Mouse (Mus musculus): ENCODE measurements around the gene Nup210. TPM values are rescaled to one million over a fixed set of nuclear protein-coding genes. Genes with fewer than 3 reads are reported as not detected.
"Not testable (repeated sequence)": the region's sequence is repeated elsewhere in the genome, so short reads cannot be mapped to it uniquely, and the experiment has no call there.

Nup210 gene
- polyA plus RNA-seq, 1 experiment from 2014 or later = 15.8 TPM

- H3K36me3 ChIP-seq (ENCODE audit: control insufficient read depth, insufficient read depth, low read length) = no peaks in the 10 kb centered on the region
- no peak overlapping the region for H3K4me3 ChIP-seq (ENCODE audit: low read depth, low read length)
- WGBS = 89% methylated on average over 10 of the region's 10 CpGs
- no peak overlapping the region for H3K9ac ChIP-seq (ENCODE audit: low read length)
- H3K27me3 ChIP-seq (ENCODE audit: control insufficient read depth, insufficient read depth, low read length) = no peaks in the 10 kb centered on the region
- peak; percentile 73 for DNase-seq (ENCODE audit: low spot score, missing footprints)
- no peak overlapping the region for H3K27ac ChIP-seq (ENCODE audit: low read depth, low read length)
- H3K4me2 ChIP-seq = no peak overlapping the region
- peaks cover 12% of the 10 kb centered on the region for H3K4me1 ChIP-seq (ENCODE audit: control insufficient read depth, insufficient read depth, low read length)
- no peak for ATAC-seq (ENCODE audit: low FRiP score)
- H3K9me3 ChIP-seq (ENCODE audit: control insufficient read depth, low read length) = no peaks in the 10 kb centered on the region
These were observed 5.3 kb downstream of the Nup210 start for GRCm38 (mm10) chr6:91111141-91111953.

DNA sequence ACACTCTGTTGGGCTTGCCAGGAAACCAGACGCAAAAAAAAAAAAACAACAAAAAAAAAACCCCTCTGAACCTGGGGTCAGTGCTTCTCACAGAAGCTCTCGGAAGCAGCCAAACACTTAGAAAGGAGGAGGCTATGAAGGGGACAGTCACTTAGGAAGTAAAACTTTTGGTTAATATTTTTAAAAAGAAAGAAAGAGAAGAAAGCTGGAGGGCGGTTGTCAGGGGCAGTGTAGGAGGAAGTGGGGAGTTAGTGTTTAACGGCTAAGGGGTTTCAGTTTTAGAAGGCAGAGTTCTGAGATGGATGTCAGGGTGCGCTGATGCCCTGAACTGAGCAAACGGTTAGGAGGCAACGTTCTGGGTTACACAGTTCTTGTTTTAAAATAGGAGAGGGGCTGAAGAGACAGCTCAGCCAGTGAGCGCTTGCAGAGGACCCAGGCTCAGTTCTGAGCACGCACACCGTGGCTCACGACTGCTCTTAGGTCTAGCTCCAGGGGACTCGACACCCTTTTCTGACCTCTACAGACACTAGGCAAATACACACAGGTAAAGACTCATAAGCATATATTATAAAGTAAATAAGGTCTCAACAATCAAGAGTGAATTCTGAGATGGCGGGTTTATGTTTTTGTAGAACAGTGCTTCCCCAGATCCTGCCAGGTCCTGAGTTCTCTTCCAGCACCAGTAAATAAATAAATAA is 6.2 kb downstream of the Nup210 start:
- no peak for DNase-seq (ENCODE audit: low spot score, missing footprints)
- no peak overlapping the region for H3K4me3 ChIP-seq (ENCODE audit: low read depth, low read length)
- ATAC-seq (ENCODE audit: low FRiP score) = no peak
- 85% methylated on average over 13 of the region's 13 CpGs for WGBS
- H3K9ac ChIP-seq (ENCODE audit: low read length) = no peak overlapping the region
- peaks cover 5% of the 10 kb centered on the region for H3K4me1 ChIP-seq (ENCODE audit: control insufficient read depth, insufficient read depth, low read length)
- H3K27me3 ChIP-seq (ENCODE audit: control insufficient read depth, insufficient read depth, low read length) = no peaks in the 10 kb centered on the region
- no peak overlapping the region for H3K27ac ChIP-seq (ENCODE audit: low read depth, low read length)
- no peaks in the 10 kb centered on the region for H3K9me3 ChIP-seq (ENCODE audit: control insufficient read depth, low read length)
- no peak overlapping the region for H3K4me2 ChIP-seq
- H3K36me3 ChIP-seq (ENCODE audit: control insufficient read depth, insufficient read depth, low read length) = no peaks in the 10 kb centered on the region

GRCm38 (mm10) chr6:91109489-91109888 is 7.1 kb downstream of the Nup210 start:
- ATAC-seq (ENCODE audit: low FRiP score) (no peak), DNase-seq (ENCODE audit: low spot score, missing footprints) (no peak)
- Histone ChIP-seq H3K4me1 (ENCODE audit: control insufficient read depth, insufficient read depth, low read length) (no peaks in the 10 kb centered on the region; the same call in 1 of the 2 replicates), H3K36me3 (ENCODE audit: control insufficient read depth, insufficient read depth, low read length) (no peaks in the 10 kb centered on the region), H3K9me3 (ENCODE audit: control insufficient read depth, low read length) (no peaks in the 10 kb centered on the region), H3K4me3 (ENCODE audit: low read depth, low read length) (no peak overlapping the region), H3K27me3 (ENCODE audit: control insufficient read depth, insufficient read depth, low read length) (no peaks in the 10 kb centered on the region), H3K9ac (ENCODE audit: low read length) (no peak overlapping the region), H3K27ac (ENCODE audit: low read depth, low read length) (no peak overlapping the region), H3K4me2 (no peak overlapping the region)

DNA sequence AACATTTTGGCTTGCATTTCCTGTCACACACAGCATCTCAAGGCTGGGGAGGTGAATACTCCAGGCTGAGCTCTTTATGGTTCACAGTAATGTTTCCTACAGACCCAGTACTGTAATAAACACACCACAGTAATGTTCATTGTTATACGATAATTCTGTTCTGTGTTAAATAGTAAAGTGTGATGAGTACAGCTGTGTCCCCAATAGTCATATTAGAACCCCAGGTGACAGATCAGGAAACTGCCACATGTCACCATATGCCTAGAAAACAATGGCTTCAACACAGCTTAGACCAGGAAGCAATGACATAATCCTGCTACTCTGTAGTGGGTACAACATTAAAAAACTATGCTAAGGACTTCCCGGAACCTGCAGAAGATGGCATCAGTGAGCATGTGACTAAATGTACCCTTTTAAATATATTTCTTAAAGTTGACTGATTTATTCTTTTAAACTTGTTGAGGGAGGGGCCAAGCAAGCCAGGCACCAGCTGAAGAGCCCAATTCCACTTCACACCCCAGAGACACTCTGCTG is 7.6 kb downstream of the Nup210 start:
- no peaks in the 10 kb centered on the region for H3K27me3 ChIP-seq (ENCODE audit: control insufficient read depth, insufficient read depth, low read length)
- H3K4me3 ChIP-seq (ENCODE audit: low read depth, low read length) = no peak overlapping the region
- H3K9ac ChIP-seq (ENCODE audit: low read length) = no peak overlapping the region
- ATAC-seq (ENCODE audit: low FRiP score) (no peak), DNase-seq (ENCODE audit: low spot score, missing footprints) (no peak)
- WGBS = 93% methylated on average over 2 of the region's 2 CpGs
- no peak overlapping the region for H3K4me2 ChIP-seq
- no peak overlapping the region for H3K27ac ChIP-seq (ENCODE audit: low read depth, low read length)
- H3K9me3 ChIP-seq (ENCODE audit: control insufficient read depth, low read length) = no peaks in the 10 kb centered on the region
- H3K36me3 ChIP-seq (ENCODE audit: control insufficient read depth, insufficient read depth, low read length) = no peaks in the 10 kb centered on the region
- no peaks in the 10 kb centered on the region; the same call in 1 of the 2 replicates for H3K4me1 ChIP-seq (ENCODE audit: control insufficient read depth, insufficient read depth, low read length)

DNA sequence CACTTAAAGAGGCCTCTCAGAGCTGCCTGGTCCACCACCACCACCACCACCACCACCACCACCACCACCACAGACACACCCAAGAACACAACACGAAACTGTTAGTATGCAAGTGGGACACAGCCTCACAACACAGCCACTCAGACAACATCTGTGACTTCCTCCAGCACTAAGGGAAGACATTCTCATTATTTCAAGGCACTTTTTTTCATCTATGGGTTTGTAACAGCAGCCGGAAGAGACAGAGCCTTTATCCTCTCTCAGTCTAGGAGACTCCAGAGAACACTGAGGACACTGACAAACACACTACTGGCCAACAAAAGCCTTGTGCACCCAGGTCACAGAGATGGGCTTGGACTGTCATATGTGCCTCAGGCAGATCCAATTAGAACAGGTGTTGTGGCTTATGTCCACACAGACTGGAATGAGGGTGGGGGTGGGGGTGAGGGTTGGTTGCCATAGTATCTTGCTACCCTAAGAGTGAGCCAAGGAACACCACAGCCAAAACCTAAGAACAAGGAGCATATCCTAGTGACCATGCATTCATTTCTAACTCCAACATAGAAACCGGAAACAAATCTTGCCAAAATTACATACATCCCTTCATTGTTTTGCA is 8.2 kb downstream of the Nup210 start:
- DNase-seq (ENCODE audit: low spot score, missing footprints) (no peak), ATAC-seq (ENCODE audit: low FRiP score) (no peak)
- Histone ChIP-seq H3K36me3 (ENCODE audit: control insufficient read depth, insufficient read depth, low read length) (no peaks in the 10 kb centered on the region), H3K4me1 (ENCODE audit: control insufficient read depth, insufficient read depth, low read length) (no peaks in the 10 kb centered on the region), H3K9ac (ENCODE audit: low read length) (no peak overlapping the region), H3K27ac (ENCODE audit: low read depth, low read length) (no peak overlapping the region), H3K9me3 (ENCODE audit: control insufficient read depth, low read length) (no peaks in the 10 kb centered on the region), H3K4me3 (ENCODE audit: low read depth, low read length) (no peak overlapping the region), H3K4me2 (no peak overlapping the region), H3K27me3 (ENCODE audit: control insufficient read depth, insufficient read depth, low read length) (no peaks in the 10 kb centered on the region)
- WGBS = 88% methylated on average over 3 of the region's 3 CpGs

DNA sequence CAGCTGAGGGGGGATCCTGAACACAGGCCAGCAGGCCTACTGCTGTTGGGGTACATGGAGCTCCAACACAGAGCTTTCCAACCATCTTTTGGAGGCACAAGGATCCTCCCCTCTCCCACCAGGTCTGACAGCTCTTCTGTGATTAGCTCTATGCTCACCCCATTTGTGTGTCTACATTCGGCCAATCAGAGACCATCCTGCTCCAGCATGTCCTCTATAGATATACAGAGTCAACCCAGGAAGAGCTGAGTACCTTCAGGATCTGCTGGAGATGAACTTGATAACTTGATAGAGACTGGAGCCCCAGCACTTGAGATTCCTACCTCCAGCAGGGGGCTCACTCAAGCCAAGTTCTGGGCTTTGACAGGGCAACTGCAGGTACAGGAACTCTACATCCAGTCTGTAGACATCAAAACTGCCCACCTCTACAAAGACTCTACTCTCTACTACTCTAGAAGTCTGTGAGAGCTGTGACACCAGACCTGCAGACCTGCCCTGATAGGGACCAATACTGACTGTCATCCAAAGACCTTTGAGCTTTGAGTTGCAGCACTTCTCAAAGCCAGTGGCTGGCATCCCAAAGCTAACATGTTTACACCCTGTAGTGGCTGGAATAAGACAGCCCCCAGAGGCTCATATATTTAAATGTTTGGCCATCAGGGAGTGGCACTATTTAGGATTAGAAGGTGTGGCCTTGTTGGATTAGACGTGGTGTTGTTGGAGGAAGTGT is 11.1 kb downstream of the Nup210 start:
- WGBS = 88% methylated on average over 2 of the region's 2 CpGs
- Histone ChIP-seq H3K36me3 (ENCODE audit: control insufficient read depth, insufficient read depth, low read length) (no peaks in the 10 kb centered on the region), H3K4me1 (ENCODE audit: control insufficient read depth, insufficient read depth, low read length) (no peaks in the 10 kb centered on the region), H3K9ac (ENCODE audit: low read length) (no peak overlapping the region), H3K9me3 (ENCODE audit: control insufficient read depth, low read length) (no peaks in the 10 kb centered on the region), H3K4me2 (no peak overlapping the region), H3K4me3 (ENCODE audit: low read depth, low read length) (no peak overlapping the region), H3K27ac (ENCODE audit: low read depth, low read length) (no peak overlapping the region), H3K27me3 (ENCODE audit: control insufficient read depth, insufficient read depth, low read length) (no peaks in the 10 kb centered on the region)
- DNase-seq (ENCODE audit: low spot score, missing footprints) (no peak), ATAC-seq (ENCODE audit: low FRiP score) (no peak)

GRCm38 (mm10) chr6:91104765-91105399 is 11.7 kb downstream of the Nup210 start:
- Histone ChIP-seq H3K9ac (ENCODE audit: low read length) (no peak overlapping the region), H3K4me3 (ENCODE audit: low read depth, low read length) (no peak overlapping the region), H3K4me2 (no peak overlapping the region), H3K9me3 (ENCODE audit: control insufficient read depth, low read length) (no peaks in the 10 kb centered on the region), H3K27me3 (ENCODE audit: control insufficient read depth, insufficient read depth, low read length) (no peaks in the 10 kb centered on the region), H3K27ac (ENCODE audit: low read depth, low read length) (no peak overlapping the region), H3K4me1 (ENCODE audit: control insufficient read depth, insufficient read depth, low read length) (no peaks in the 10 kb centered on the region), H3K36me3 (ENCODE audit: control insufficient read depth, insufficient read depth, low read length) (no peaks in the 10 kb centered on the region)
- DNase-seq (ENCODE audit: low spot score, missing footprints) (no peak), ATAC-seq (ENCODE audit: low FRiP score) (no peak)
- 83% methylated on average over 3 of the region's 3 CpGs for WGBS

GRCm38 (mm10) chr6:91103421-91103820 is 13.2 kb downstream of the Nup210 start:
- WGBS = 93% methylated on average over 1 of the region's 1 CpGs
- H3K4me1 ChIP-seq (ENCODE audit: control insufficient read depth, insufficient read depth, low read length) = not testable (repeated sequence)

More at GRCm38 (mm10) chr6:91103421-91103820, 13.2 kb downstream of the Nup210 start:
- DNase-seq (ENCODE audit: low spot score, missing footprints); ATAC-seq (ENCODE audit: low FRiP score); H3K4me3 ChIP-seq (ENCODE audit: low read depth, low read length); H3K27me3 ChIP-seq (ENCODE audit: control insufficient read depth, insufficient read depth, low read length); H3K27ac ChIP-seq (ENCODE audit: low read depth, low read length); H3K9ac ChIP-seq (ENCODE audit: low read length); H3K9me3 ChIP-seq (ENCODE audit: control insufficient read depth, low read length); H3K4me2 ChIP-seq; H3K36me3 ChIP-seq (ENCODE audit: control insufficient read depth, insufficient read depth, low read length): not testable (repeated sequence)
